Mouse (Mus musculus): ENCODE data around the gene Patj. TPM values are rescaled to one million over a fixed set of nuclear protein-coding genes. Genes with fewer than 3 reads are reported as not detected.

Patj gene
- total and polyA plus RNA-seq, 3 experiments: 0.19 to 0.46 TPM; not detected in 1

DNA sequence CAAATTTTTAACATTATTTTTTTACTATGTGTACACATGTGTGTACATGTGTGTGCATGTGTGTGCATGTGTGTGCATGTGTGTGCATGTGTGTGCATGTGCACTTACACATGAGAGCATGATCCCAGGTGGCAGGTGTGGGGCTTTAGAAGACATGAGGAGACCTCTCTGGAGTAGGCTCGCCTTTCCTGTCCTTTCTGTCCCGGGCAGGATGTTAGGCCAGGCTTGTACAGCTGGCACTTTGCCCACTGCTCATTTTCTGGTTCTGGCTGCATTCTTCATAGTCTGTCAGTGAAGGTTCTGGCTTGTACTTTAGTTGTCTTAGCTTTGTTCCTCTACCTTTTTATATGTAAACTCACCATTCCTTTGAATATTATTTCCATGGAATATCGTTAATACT is 77.9 kb downstream of the Patj start:
- Histone ChIP-seq H3K27me3 (ENCODE audit: control insufficient read depth in 1 of 2, insufficient read depth in 2 of 2, low read length in 2 of 2) (peaks cover 0 to 2% of the 10 kb centered on the region in 2 experiments; a peak in 3 of 4 replicates), H3K9me3 (replicated peaks; ENCODE audit: insufficient read depth, low read length) (no peaks in the 10 kb centered on the region), H3K4me3 (ENCODE audit: control insufficient read depth in 1 of 2, insufficient read depth in 1 of 2, low read depth in 2 of 2, low read length in 2 of 2) (no peak overlapping the region), H3K9ac (ENCODE audit: control insufficient read depth, low read depth, low read length, poor library complexity, severe bottlenecking) (no peak overlapping the region), H3K27ac (ENCODE audit: control insufficient read depth, low read depth, low read length) (no peak overlapping the region), H3K79me2 (ENCODE audit: control insufficient read depth, insufficient read depth, low read length, poor library complexity) (no peaks in the 10 kb centered on the region), H3K4me1 (ENCODE audit: control insufficient read depth in 1 of 2, insufficient read depth in 2 of 2, low read length in 2 of 2) (no peaks in the 10 kb centered on the region), H3K36me3 (ENCODE audit: control insufficient read depth in 1 of 2, insufficient read depth in 2 of 2, low read length in 2 of 2) (no peaks in the 10 kb centered on the region)
- no peak for TF ChIP-seq ZNF384 (IDR thresholded peaks at IDR 0.05; ENCODE audit: low read depth, low read length)
- no peak for TF ChIP-seq POLR2AphosphoS5 (IDR thresholded peaks at IDR 0.05; ENCODE audit: borderline replicate concordance, low read depth, low read length)
- no peak for TF ChIP-seq MAFK (IDR thresholded peaks at IDR 0.05; ENCODE audit: borderline replicate concordance, low read depth, low read length)
- no peak for TF ChIP-seq E2F4 (IDR thresholded peaks at IDR 0.05; ENCODE audit: borderline replicate concordance, low read depth, low read length)
- TF ChIP-seq ELF1 (IDR thresholded peaks at IDR 0.05; ENCODE audit: low read depth, low read length): no peak
- TF ChIP-seq ZKSCAN1 (IDR thresholded peaks at IDR 0.05; ENCODE audit: low read depth, low read length): no peak
- no peak for TF ChIP-seq POLR2AphosphoS2 (IDR thresholded peaks at IDR 0.05; ENCODE audit: low read length)
- no peak for DNase-seq (ENCODE audit: low read depth, low spot score)

DNA sequence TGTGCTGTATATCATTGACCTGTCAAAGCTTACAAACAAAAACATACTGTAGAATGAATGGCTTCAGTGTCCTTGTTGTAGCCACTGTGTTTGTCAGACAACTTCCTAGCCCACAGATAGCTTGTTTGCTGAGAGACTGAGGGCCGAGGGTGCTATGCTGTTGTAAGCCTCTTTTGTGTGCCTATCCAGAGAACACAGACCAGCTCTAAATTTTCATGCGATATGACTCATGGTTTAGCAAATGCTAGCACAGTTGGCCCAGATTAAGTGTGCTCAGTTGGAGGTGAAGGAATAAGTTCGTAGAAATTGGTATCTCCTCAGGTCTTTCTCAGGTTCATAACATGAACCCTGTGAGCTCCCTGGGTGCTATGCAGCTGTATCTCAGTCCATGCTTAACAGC is 82.4 kb downstream of the Patj start:
- TF ChIP-seq USF2 (IDR thresholded peaks at IDR 0.05; ENCODE audit: borderline replicate concordance in 1 of 2, insufficient read depth in 1 of 2, low read depth in 1 of 2, low read length in 2 of 2) (no peak), E2F4 (IDR thresholded peaks at IDR 0.05; ENCODE audit: borderline replicate concordance, low read depth, low read length) (no peak), MAZ (IDR thresholded peaks at IDR 0.05; ENCODE audit: low read depth, low read length) (no peak), TBP (IDR thresholded peaks at IDR 0.05; ENCODE audit: low read depth, low read length) (no peak), MAX (IDR thresholded peaks at IDR 0.05; ENCODE audit: low read length) (no peak), CHD2 (IDR thresholded peaks at IDR 0.05; ENCODE audit: low read length) (no peak), BHLHE40 (IDR thresholded peaks at IDR 0.05; ENCODE audit: borderline replicate concordance, low read depth, low read length) (no peak), MYC (IDR thresholded peaks at IDR 0.05; ENCODE audit: low read depth, low read length) (no peak), USF1 (IDR thresholded peaks at IDR 0.05; ENCODE audit: low read depth, low read length) (no peak), GABPA (IDR thresholded peaks at IDR 0.05; ENCODE audit: low read depth, low read length) (no peak)
- Histone ChIP-seq H3K9ac (ENCODE audit: control insufficient read depth, low read depth, low read length, poor library complexity, severe bottlenecking) (no peak overlapping the region), H3K4me3 (ENCODE audit: control insufficient read depth in 1 of 2, insufficient read depth in 1 of 2, low read depth in 2 of 2, low read length in 2 of 2) (no peak overlapping the region), H3K9me3 (replicated peaks; ENCODE audit: insufficient read depth, low read length) (no peaks in the 10 kb centered on the region), H3K4me1 (ENCODE audit: control insufficient read depth in 1 of 2, insufficient read depth in 2 of 2, low read length in 2 of 2) (no peaks in the 10 kb centered on the region), H3K79me2 (ENCODE audit: control insufficient read depth, insufficient read depth, low read length, poor library complexity) (no peaks in the 10 kb centered on the region), H3K36me3 (ENCODE audit: control insufficient read depth in 1 of 2, insufficient read depth in 2 of 2, low read length in 2 of 2) (no peaks in the 10 kb centered on the region), H3K27ac (ENCODE audit: control insufficient read depth, low read depth, low read length) (no peak overlapping the region), H3K27me3 (ENCODE audit: control insufficient read depth in 1 of 2, insufficient read depth in 2 of 2, low read length in 2 of 2) (peaks cover 0 to 2% of the 10 kb centered on the region in 2 experiments; a peak in 3 of 4 replicates)
- DNase-seq (ENCODE audit: low read depth, low spot score): no peak
